Mouse (Mus musculus) thymus, postnatal 36 days (tissue): ENCODE measurements around the gene Kif1c.
A peak's percentile ranks its signal among the peaks of the same experiment; 100 is the strongest.

Experiments
- DNase-seq, 2 experiments: peaks; one replicate each; pipeline ENCODE4 v3.0.0; 2022; ENCODE audit warnings: mixed read lengths in 2 of 2

The Kif1c gene

DNA sequence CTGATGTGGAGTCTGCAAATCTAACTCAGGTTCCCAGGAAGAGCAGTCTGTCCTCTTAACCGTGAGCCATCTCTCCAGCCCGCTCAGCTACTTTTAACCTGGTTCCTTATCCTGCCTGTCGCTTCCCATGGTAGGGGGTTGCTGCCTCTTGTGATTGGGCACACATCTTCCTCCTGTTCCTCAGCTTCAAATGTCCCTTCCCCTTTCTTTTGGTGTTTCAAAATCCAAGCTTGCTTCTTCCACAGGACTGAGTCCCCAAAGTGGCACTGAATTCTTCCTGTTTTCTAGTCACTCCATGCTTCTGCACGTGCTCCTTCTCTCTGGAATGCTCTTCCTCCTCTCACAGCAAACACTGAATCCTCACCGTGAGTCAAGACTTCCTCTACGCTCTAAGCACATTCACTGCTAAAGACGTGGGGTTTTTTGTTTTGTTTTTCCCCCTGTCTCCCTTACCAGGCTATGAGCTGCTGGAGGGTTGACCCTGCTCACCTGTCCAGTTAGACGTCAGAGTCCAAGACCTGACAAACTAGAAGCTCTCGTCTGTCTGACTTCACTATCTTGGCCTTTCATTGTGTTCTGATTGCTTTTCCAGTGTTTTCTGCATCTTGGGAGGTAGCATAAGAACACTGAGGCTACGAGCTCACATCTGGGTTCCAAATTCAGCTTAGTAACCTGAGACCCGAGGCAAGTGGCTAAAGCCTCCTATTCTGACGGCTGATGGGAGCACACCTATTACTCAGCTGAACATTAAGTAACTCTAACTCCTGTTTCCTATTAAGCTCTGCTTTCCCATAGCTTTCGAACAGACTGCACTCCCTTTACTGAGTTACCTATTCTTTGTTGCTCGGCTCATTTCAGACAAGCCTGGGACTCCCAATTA lies 32.8 kb upstream of the Kif1c start:
- DNase-seq: no peak

DNA sequence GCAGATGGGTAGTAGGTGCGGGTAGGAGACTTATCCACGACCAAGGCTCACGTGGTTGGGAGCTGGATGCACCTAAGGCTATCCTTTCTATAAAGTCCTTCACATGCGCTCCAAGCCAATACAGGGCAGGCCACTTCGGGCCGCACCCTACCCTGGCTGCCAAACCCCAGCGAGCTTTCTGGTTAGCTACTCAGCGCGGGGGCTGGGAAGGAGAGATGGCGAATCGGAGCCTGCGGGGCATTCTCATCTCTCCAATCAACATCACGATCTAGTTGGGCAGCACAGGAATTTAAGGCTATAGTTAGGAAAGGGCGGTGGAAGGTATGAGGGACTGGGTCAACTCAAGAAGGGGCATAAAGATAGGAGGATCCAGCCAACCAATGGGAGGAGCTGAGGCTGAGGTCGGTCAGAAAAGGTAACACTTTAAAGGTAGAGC lies 32.0 kb upstream of the Kif1c start:
- no peak for DNase-seq

DNA sequence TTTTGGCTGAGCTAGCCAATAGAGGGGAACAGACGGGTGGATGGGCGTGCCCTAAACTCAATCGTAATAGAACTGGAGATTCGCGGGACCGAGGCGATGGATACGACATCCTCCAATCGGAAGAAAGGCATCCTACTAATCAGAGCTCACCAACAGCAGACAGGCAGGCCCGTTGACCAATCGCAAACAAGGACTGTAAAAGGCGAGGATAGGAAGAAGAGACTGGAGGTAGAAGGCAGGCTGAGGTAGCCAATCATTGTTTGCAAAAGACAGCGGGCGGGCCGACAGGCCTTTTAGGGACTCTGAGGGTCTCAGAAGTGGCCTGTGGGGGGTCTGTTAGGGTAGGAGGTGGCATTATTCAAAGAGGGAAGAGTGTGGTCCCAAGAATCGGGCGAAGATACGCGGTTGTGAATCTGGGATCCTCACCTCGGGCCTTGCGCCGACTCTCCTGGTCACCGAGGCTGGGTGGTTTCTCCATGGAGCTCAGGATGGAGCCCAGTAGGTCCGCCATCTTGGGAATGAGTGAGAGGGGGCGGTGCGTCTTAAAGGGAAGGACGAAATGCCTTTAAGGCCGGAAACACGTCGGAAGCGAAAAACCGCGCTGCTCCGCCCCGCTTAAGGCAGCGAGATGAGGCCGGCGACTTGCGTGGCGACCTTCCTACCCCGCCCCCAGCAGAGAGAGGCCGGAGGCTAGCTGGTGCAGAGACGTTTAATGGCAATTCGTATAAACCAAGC lies 31.4 kb upstream of the Kif1c start, which contains the start of gene Spag7:
TSS of gene Spag7 (minus strand) at position 646 of the 735 bp plus-strand sequence.
- peak; percentile 96 for DNase-seq

DNA sequence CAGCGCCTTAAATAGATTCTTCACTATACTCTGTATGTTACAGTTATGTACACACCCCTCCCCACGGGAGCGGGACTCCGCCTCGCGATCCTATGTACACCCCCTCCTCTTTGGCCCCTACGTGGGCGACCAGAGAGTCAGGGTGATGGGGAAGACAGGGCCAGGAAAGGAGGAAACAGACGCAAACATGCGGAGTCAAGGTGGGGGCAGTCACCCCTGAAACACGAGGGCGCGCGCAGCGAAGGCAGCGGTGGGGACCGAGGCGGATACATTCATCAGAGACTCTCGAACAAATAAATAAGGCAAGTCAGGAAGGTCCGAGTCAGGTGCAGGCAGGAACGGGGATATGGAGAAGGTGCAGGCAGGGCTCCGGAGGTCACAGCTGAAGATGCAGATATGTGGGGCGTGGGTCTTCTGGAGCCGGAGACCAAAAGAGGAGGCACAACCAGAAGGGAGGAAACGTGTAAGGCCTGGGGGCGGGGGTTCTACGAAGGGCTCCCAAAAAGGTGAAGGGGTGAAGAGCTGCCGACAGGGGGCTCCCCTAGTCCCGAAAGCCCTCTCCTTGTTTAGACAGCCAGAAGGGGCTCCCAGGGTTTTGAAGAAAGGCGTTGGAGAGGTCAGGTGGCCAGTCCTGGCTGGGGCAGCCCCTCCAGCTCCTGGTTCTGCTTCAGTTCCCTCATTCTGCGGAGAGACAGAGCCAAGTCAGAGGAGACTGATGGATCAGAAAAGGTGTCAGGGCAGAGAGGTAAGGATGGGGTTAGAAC lies 30.6 kb upstream of the Kif1c start:
- DNase-seq: peak; percentile 92 to 93

DNA sequence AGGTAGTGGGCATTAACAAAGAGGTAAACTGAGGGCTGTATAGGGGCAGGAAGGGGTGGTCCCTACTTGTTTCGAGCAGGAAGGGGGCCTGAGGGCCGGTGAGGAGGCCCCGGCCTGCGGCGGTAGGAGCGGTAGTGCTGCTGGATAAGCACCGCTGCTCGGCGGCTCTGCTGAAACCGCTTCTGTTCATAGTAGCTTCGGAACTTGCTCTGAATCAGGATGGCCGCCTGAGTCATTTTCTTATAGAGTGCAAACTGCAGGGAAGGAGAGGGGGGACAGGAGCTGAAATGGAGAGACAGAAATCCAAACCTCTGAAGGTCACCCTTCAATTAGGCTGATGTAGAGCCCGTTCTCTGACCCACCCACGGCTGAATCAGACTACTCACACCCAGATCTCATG lies 29.9 kb upstream of the Kif1c start:
- DNase-seq: peak in 1 of 2 experiments; percentile 46

DNA sequence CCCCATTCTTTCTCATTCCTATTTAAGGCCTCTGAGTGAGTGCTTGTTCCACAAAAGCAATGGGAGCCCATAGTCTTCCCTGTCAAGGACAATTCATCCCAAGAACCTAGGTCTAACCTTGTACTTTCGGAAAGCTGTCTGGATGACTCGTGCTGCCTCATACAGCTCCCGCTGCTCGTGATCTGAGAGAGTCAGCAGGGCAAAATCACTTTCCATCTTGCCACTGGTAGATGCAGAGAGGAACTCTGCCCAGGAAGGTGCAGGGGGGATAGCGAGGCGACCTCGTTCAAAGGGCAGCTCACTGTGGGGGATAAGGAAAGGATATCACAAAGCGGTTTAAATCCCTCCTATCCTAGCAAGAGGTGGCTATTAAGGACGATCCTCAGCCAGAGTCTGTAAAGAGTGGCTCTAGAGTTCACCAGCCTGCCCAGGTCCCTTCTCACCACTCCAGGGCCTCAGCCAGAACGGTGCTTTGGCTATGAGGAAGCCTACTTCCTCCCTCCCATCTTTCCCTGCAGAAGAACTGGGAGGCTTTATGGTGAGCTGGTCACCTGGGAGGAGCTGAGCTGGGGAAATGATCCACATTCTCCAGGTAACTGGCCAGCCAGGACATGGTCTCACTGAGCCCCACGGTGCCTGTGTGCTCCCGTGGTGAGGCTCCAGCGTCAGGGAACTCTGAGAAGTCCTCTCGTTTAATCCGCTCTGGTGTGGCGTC lies 28.9 kb upstream of the Kif1c start:
- DNase-seq: no peak

DNA sequence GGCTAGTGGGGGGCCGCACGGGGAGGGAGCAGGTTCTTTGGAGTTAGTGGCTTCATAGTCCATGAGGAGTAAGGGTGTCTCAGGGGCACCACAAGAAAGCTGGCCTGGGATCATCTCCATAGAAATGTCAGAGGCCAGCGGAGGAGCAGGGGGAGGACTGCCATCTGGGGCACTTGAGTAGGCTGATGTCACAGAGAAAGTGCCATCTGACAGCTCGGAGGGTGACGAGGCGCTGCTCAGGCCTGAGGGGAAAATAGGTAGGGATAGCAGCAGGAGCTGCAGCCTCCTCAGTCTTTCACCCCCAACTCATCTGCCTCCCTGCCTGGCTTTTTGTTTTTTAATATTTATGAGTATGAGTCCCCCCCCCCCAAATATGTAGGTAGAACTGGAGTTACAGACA lies 26.3 kb upstream of the Kif1c start:
- no peak for DNase-seq

DNA sequence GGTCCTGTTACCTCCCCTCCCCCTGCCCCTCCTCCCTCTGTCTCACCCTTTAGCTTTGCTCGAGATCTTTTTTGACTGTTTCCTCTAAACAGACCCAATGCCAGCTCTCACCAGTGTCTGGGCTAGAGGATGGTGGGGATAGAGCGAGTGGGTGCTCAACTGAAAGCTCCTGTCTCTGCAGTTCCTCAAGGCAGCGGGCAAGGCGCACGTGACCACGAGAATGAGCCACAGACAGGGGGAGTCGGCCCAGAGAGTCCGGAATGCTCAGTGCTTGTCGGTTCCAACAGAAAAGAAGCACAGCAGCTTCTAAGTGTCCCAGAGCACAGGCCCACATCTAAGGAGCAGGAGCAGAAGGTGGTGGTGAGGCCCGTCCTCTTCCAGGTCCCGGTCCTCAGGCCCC lies 25.8 kb upstream of the Kif1c start:
- no peak for DNase-seq

DNA sequence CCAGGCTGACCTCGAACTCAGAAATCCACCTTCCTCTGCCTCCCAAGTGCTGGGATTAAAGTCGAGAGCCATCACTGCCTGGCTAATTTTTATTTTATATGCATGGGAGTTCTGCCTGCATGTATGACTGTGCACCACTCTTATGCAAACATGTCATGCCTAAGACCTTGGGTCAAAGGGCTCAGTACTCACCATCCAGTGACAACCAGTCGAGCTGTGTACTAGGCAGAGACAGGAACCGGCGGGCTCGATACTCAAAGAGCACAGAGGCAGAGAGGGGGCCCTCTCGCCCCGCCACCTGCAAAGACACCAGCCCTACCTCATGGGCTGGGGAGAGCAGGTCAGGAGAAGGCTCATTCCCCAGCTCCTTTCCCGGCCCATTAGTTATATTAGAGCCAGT lies 22.3 kb upstream of the Kif1c start:
- DNase-seq: no peak

DNA sequence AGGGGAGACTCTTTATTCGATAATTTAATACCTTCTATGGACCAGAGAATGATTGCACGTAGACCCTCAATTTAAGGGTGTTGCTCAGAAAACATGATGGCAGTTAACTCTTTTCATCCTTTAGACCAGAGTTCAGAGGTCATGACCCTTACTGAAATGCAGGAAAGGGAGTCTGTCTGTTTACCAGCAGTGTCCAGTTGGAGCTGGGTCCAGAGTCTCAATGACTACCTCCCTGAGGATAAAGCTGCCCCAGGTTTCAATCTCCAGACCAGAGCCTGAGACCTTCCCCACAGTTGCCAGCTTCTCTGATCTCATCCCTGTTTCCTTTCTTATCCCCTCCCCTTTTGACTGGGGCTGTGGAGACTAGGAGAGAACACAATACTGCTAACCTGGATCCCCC lies 21.8 kb upstream of the Kif1c start:
- no peak for DNase-seq

DNA sequence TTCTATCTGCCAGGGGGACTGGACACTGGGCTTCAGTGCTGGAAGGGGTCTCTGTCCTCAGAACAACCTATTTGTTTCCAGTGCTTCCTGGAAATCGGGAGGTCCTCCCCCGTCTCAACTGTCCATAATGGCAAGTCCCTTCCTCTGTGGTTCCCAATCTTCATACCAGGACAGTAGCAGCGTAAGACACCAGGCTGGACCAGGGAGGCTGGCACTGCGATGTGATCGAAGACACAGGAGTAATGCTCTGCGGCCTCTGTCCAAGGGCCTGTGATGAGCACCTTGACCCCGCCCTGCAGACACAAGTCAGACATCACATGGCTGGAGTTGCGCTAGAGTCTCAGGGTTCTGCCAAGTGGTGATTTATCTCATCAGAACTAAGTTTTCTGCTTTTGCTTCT lies 21.0 kb upstream of the Kif1c start:
- DNase-seq: no peak

DNA sequence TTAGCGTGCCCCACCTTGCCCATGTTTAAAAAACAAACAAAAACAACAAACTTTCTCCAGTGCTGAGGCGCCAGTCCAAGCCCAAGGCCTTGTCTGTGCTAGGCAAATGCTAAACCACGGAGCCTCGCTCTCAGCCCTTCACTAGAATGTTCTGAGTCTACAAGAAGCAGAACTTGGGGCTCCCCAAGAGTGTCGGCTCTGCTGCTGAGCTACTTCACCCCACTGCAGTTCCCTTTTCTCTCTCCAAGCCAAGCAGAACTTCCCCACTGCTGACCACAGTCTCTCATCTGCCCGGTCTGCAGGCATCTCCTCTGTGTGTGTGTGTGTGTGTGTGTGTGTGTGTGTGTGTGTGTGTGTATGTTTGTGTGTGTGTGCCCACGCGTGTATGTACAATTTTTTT lies 20.5 kb upstream of the Kif1c start:
- DNase-seq: no peak

DNA sequence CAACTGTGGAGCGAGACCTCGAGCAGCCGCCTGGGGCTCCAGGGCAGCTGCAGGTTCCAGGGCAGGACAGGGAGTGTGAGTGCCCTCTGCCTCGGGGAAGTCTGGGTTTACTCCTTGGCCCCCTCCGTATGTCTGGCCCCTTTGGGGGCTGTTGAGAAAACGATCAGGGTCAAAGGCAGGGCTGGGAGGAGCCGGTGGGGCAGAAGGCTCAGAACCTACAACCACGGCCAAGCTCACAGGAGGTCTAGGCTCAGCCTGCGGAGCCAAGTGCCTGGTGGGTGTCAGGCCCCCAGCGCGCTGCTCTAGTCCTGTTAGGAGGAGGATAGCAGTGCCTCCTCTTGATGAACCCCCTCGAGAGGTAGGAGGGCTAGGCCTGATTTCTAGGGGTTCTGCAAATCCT lies 19.2 kb upstream of the Kif1c start:
- DNase-seq: no peak

DNA sequence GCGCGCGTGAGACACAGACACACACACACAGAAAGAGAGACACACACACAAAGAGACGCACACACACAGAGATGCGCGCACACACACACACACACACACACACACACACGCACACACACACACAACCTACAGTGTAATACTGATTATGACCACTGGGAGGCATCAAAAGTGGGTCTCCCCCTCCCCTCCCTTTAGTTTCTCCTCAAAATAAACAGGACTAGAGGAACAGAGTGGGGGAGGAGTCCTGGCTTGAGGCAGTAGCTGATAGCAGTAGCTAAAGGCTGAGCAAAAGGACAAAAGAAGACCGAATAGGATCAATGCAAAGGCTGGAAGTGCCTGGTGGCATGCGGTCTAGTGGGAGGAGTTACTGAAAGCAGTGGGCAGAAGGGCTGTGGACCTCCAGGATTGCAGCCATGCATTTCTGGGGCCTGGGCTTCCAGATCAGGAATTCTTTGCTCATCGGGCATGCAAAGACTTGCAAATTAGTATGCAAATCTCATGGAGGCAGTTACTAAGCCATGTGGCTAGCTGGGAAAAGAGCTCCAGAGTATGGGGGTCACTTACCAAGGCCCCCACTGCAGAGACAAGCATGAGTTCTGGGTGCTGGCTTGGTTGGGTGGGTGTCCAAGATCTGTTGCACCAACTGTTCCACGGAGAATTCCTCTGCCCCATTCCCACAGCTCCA lies 18.3 kb upstream of the Kif1c start:
- DNase-seq: no peak

DNA sequence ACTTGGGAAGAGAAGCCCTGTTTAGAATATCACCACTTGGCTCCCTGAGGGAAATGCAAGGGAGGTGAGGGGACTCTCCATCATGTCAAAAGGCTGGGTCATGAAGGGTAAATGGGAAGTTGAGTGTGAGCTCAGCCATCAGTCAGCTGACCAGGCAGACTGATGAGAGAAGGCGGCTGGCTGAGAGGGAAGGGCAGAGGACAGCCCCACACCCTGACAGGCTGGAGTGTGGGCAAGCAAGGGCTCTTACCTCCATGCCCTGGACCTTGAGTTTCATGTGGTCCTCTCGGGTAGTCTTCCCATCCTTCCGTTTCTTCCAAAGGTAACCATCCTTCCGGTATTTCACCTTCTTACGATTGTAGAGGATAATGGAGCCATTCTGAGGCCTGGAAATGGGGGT lies 16.7 kb upstream of the Kif1c start:
- DNase-seq: no peak

DNA sequence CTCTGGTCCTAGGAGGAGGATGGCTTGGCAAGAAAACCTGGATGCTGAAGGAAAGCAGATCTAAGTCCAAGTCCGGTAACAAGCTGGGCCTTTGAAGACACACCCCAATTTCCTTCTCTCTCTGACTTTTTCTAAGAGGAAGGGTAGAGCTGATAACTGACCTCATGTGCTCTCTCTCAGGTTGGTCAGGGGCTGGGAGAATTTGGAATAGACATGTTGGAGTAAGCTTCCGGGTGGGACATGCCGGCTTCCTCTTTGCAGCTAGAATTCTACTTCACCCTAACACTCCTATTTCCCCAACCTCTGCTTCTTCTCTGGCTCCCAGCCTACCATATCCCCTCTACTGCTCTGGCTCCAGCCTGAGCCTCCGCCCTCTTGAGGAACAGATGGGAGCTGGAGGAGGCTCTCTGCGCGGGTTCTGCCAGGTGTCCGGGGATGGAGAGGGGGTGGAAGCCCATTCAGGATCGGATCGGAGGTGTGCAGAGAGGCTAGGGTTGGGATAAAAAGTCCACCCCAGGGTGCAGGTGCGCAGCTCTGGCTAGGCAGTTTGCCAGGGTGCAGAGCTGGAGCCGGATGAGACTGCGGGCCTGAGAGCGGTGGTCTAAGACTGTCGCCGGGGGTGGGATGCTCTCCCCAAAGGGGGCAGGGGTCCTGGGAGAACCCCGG lies 13.3 kb upstream of the Kif1c start:
- DNase-seq: no peak

DNA sequence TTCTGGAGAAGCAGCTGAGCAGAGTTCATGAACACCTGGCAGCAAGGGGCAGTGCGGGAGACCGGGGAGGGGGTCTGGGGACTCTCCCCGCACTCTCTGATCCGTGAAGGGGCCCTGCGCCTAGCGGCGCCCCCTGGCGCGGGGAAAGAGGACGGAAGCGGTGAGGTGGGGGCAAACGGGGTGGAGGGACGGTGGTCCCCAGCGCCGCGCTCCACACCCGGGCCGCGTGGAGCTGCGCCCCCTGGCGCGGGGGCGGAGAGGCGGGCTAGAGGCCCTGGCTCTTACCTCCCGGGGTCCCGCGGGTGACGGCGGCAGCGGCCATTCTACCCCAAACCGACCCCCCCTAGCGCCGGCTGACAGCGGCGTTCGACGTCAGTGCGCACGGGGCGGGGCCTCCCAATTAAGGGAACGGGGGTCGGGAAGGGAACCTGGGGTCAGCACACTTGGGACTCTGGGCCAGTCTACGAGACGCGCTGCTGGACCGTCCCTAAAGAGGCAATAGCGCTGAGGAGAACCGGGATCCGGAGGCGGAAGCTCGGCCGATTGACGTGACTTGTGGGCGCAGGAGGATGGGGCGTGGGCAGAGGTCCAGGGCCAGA lies 12.6 kb upstream of the Kif1c start, which contains the start of gene Camta2:
TSS of gene Camta2 (minus strand) at position 505 of the 599 bp plus-strand sequence.
- DNase-seq: peak; percentile 89 to 90

DNA sequence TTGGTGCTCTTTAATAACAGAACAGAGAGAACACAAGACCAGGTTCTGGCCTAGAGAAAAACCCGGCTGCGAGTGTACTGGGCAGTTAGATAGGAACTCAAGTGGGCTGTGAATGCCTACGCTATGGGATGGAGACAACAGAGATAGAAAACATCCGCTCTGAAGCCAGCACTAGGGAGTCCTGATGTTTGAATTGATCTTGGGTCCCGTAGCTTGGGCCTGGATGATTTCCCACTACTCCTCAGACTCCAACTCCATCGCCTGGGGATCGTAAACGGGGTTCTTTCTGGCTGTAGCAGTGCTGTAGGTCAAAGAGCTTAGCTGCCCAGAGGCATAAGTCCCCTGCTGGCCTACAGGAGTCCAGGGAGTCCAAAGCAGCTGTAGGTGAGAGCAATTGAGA lies 12.0 kb upstream of the Kif1c start:
- DNase-seq: no peak

DNA sequence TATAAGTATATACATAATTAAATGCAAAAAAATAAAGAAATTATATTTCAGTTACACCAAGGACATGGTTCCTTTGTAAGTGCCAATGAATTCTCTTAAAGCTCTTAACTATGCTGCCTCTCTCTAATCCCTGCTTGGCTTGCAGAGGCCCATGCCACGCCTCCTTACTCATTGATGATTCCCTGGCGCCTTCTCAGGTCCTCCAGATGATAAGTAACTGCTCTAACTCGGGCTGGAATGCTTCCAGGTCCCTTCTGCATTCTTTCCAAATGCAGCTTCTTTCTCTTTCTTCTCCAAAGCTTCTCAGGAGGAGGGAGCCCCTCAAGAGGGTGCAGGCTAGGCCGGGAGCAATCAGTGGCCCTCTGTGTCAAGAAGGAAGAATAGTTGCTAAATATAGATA lies 10.8 kb upstream of the Kif1c start:
- DNase-seq: no peak

DNA sequence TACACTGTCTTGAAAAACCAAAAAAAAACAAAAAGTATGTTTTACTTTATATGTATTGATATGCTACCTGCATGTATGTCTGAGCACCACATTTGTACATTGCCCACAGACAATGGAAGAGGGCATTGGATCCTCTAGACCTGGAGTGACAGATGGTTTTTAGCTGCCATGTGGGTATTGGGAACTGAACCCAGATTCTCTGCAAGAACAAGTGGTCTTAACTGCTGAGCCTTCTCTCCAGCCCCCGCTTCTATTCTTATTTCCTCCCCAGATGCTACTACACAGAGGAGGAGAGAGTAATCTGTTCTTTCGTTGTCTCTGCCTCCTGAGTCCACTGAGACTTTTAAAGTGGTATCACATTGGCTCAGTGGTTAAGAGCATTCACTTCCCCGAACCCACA lies 6.8 kb upstream of the Kif1c start:
- DNase-seq: no peak

DNA sequence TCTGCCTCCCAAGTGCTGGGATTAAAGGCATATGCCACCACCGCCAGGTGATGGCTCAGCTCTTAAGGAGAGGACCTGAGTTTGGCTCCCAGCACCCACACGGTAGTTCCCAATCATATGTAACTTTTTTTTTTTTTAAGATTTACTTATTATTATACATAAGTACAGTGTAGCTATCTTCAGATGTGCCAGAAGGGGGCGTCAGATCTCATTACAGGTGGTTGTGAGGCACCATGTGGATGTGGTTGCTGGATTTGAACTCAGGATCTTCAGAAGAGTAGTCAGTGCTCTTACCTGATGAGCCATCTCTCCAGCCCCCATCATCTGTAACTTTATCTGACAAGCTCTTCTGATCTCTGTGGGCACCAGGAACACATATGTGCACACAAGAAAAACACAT lies 3.0 kb upstream of the Kif1c start:
- no peak for DNase-seq
